Mouse (Mus musculus): ENCODE results near the gene Jade3.

Jade3 gene

GRCm38 (mm10) chrX:20425140-20425838, at the start of gene Jade3:
Gene Jade3 (plus strand): TSS chrX:20425688.
- DNase-seq (ENCODE audit: low read depth), result peak; percentile 70

GRCm38 (mm10) chrX:20379347-20380014, 46.0 kb upstream of the Jade3 start:
- DNase-seq (ENCODE audit: low read depth), result no peak

GRCm38 (mm10) chrX:20382260-20382659, 43.2 kb upstream of the Jade3 start:
- no peak for DNase-seq (ENCODE audit: low read depth)

GRCm38 (mm10) chrX:20387006-20387405, 38.5 kb upstream of the Jade3 start:
- DNase-seq (ENCODE audit: low read depth), result no peak

- peak; percentile 9 for DNase-seq (ENCODE audit: low read depth)
Observed at GRCm38 (mm10) chrX:20391964-20392363, 33.5 kb upstream of the Jade3 start.

- no peak for DNase-seq (ENCODE audit: low read depth)
Observed at GRCm38 (mm10) chrX:20392942-20393341, 32.5 kb upstream of the Jade3 start.

GRCm38 (mm10) chrX:20404068-20404467, 21.4 kb upstream of the Jade3 start:
- DNase-seq (ENCODE audit: low read depth), result no peak

- DNase-seq (ENCODE audit: low read depth), result no peak
Observed at GRCm38 (mm10) chrX:20406909-20407308, 18.6 kb upstream of the Jade3 start.

GRCm38 (mm10) chrX:20407676-20408075, 17.8 kb upstream of the Jade3 start:
- no peak for DNase-seq (ENCODE audit: low read depth)

- DNase-seq (ENCODE audit: low read depth), result no peak
Observed at GRCm38 (mm10) chrX:20411382-20411781, 14.1 kb upstream of the Jade3 start.

- no peak for DNase-seq (ENCODE audit: low read depth)
Observed at GRCm38 (mm10) chrX:20412221-20412620, 13.3 kb upstream of the Jade3 start.

GRCm38 (mm10) chrX:20414885-20415622, 10.4 kb upstream of the Jade3 start:
- no peak for DNase-seq (ENCODE audit: low read depth)

- no peak for DNase-seq (ENCODE audit: low read depth)
Observed at GRCm38 (mm10) chrX:20418461-20418860, 7.0 kb upstream of the Jade3 start.

- no peak for DNase-seq (ENCODE audit: low read depth)
Observed at GRCm38 (mm10) chrX:20419536-20419935, 6.0 kb upstream of the Jade3 start.

GRCm38 (mm10) chrX:20425839-20426449, 456 bp downstream of the Jade3 start:
- no peak for DNase-seq (ENCODE audit: low read depth)

- DNase-seq (ENCODE audit: low read depth), result no peak
Observed at GRCm38 (mm10) chrX:20483213-20483612, 57.7 kb downstream of the Jade3 start.

- DNase-seq (ENCODE audit: low read depth), result no peak
Observed at GRCm38 (mm10) chrX:20497682-20498081, 72.2 kb downstream of the Jade3 start.

GRCm38 (mm10) chrX:20520290-20520939, 94.9 kb downstream of the Jade3 start:
- no peak for DNase-seq (ENCODE audit: low read depth)

- no peak for DNase-seq (ENCODE audit: low read depth)
Observed at GRCm38 (mm10) chrX:20521578-20521977, 96.1 kb downstream of the Jade3 start.

GRCm38 (mm10) chrX:20532621-20533020, 107.1 kb downstream of the Jade3 start:
- no peak for DNase-seq (ENCODE audit: low read depth)

- DNase-seq (ENCODE audit: low read depth), result no peak
Observed at GRCm38 (mm10) chrX:20543867-20544266, 118.4 kb downstream of the Jade3 start.

GRCm38 (mm10) chrX:20547609-20548008, 122.1 kb downstream of the Jade3 start:
- no peak for DNase-seq (ENCODE audit: low read depth)

Measured in c-Kit-positive CD71-negative TER-119-negative erythroid progenitor cells, embryonic 14.5 days (primary cell).